Mouse (Mus musculus): ENCODE measurements at regions not wholly inside any gene's neighbourhood (a gene's known extent, or its start where the extent isn't known, plus 50 kb on each side); places are given as distances from the start of the nearest gene placed in this dataset.

- no peak for DNase-seq (ENCODE audit: low spot score in 2 of 2)
Observed at GRCm38 (mm10) chr3:56810548-56811071, 491.2 kb downstream of the Tm4sf1 start.

GRCm38 (mm10) chr3:56793054-56793453 is 508.7 kb downstream of the Tm4sf1 start:
- no peak for DNase-seq (ENCODE audit: low spot score in 2 of 2)

- DNase-seq (ENCODE audit: low spot score in 2 of 2): no peak
Observed at GRCm38 (mm10) chr3:56789155-56789554, 512.6 kb downstream of the Tm4sf1 start.

GRCm38 (mm10) chr3:56773920-56774319 is 527.9 kb downstream of the Tm4sf1 start:
- DNase-seq (ENCODE audit: low spot score in 2 of 2): no peak

- no peak for DNase-seq (ENCODE audit: low spot score in 2 of 2)
Observed at GRCm38 (mm10) chr3:56770225-56770624, 531.6 kb downstream of the Tm4sf1 start.

GRCm38 (mm10) chr3:56767133-56767532 is 534.7 kb downstream of the Tm4sf1 start:
- DNase-seq (ENCODE audit: low spot score in 2 of 2): peak in 1 of 2 experiments; percentile 7

GRCm38 (mm10) chr3:56764336-56764735 is 537.5 kb downstream of the Tm4sf1 start:
- no peak for DNase-seq (ENCODE audit: low spot score in 2 of 2)

GRCm38 (mm10) chr3:56763896-56764295 is 537.9 kb downstream of the Tm4sf1 start:
- no peak for DNase-seq (ENCODE audit: low spot score in 2 of 2)

GRCm38 (mm10) chr3:56753654-56754053 is 548.1 kb downstream of the Tm4sf1 start:
- peak; percentile 21 to 76 for DNase-seq (ENCODE audit: low spot score in 2 of 2)

- DNase-seq (ENCODE audit: low spot score in 2 of 2): no peak
Observed at GRCm38 (mm10) chr3:56751926-56752325, 549.9 kb downstream of the Tm4sf1 start.

GRCm38 (mm10) chr3:56740902-56741301 is 557.4 kb upstream of the Nbea start:
- peak in 1 of 2 experiments; percentile 25 for DNase-seq (ENCODE audit: low spot score in 2 of 2)

GRCm38 (mm10) chr3:56739451-56739850 is 556.0 kb upstream of the Nbea start:
- DNase-seq (ENCODE audit: low spot score in 2 of 2): no peak

- no peak for DNase-seq (ENCODE audit: low spot score in 2 of 2)
Observed at GRCm38 (mm10) chr3:56730849-56731248, 547.3 kb upstream of the Nbea start.

- no peak for DNase-seq (ENCODE audit: low spot score in 2 of 2)
Observed at GRCm38 (mm10) chr3:56724991-56725390, 541.5 kb upstream of the Nbea start.

GRCm38 (mm10) chr3:56708260-56708659 is 524.8 kb upstream of the Nbea start:
- no peak for DNase-seq (ENCODE audit: low spot score in 2 of 2)

- DNase-seq (ENCODE audit: low spot score in 2 of 2): no peak
Observed at GRCm38 (mm10) chr3:56707312-56707711, 523.8 kb upstream of the Nbea start.

GRCm38 (mm10) chr3:56706038-56706437 is 522.5 kb upstream of the Nbea start:
- no peak for DNase-seq (ENCODE audit: low spot score in 2 of 2)

GRCm38 (mm10) chr3:56698941-56699340 is 515.4 kb upstream of the Nbea start:
- no peak for DNase-seq (ENCODE audit: low spot score in 2 of 2)

GRCm38 (mm10) chr3:56698248-56698647 is 514.7 kb upstream of the Nbea start:
- peak in 1 of 2 experiments; percentile 37 for DNase-seq (ENCODE audit: low spot score in 2 of 2)

- DNase-seq (ENCODE audit: low spot score in 2 of 2): no peak
Observed at GRCm38 (mm10) chr3:56681031-56681430, 497.5 kb upstream of the Nbea start.

GRCm38 (mm10) chr3:56668829-56669228 is 485.3 kb upstream of the Nbea start:
- no peak for DNase-seq (ENCODE audit: low spot score in 2 of 2)

- no peak for DNase-seq (ENCODE audit: low spot score in 2 of 2)
Observed at GRCm38 (mm10) chr3:56660594-56660993, 477.1 kb upstream of the Nbea start.

GRCm38 (mm10) chr3:56647313-56647712 is 463.8 kb upstream of the Nbea start:
- DNase-seq (ENCODE audit: low spot score in 2 of 2): peak in 1 of 2 experiments; percentile 21

All from cerebellum, postnatal 4 days (tissue).